Mouse (Mus musculus): ENCODE results near the gene Mtmr11. TPM values are rescaled to one million over a fixed set of nuclear protein-coding genes. Genes with fewer than 3 reads are reported as not detected.

The Mtmr11 gene
- polyA plus RNA-seq (2012; rRNA removed): 8.0 and 10.5 TPM in 2 replicates

GRCm38 (mm10) chr3:96161869-96162840 lies at the start of gene Mtmr11:
Gene Mtmr11 (plus strand): TSS chr3:96162004.
- Histone ChIP-seq H3K4me1 (ENCODE audit: control insufficient read depth, insufficient read depth, low read length) (peaks cover 11% of the 10 kb centered on the region), H3K4me3 (replicated peaks; ENCODE audit: extremely low read depth, low read depth, low read length) (peak within 1 kb of the TSS; percentile 74)
- WGBS: 11% methylated on average over 16 of the region's 16 CpGs
- DNase-seq: no peak
- TF ChIP-seq CTCF (IDR thresholded peaks at IDR 0.05; ENCODE audit: insufficient read depth, low read length): no peak
- peak; percentile 6; the same call in 1 of the 2 replicates for TF ChIP-seq POLR2A (IDR thresholded peaks at IDR 0.05; ENCODE audit: borderline replicate concordance, extremely low read depth, low read depth, low read length)

GRCm38 (mm10) chr3:96113251-96113650 lies 48.6 kb upstream of the Mtmr11 start:
- TF ChIP-seq CTCF (IDR thresholded peaks at IDR 0.05; ENCODE audit: insufficient read depth, low read length) (no peak), POLR2A (IDR thresholded peaks at IDR 0.05; ENCODE audit: borderline replicate concordance, extremely low read depth, low read depth, low read length) (no peak)
- H3K4me3 ChIP-seq (replicated peaks; ENCODE audit: extremely low read depth, low read depth, low read length): no peak overlapping the region
- H3K4me1 ChIP-seq (ENCODE audit: control insufficient read depth, insufficient read depth, low read length): peaks cover 21% of the 10 kb centered on the region
- no peak for DNase-seq
- 31% methylated on average over 3 of the region's 3 CpGs for WGBS

DNA sequence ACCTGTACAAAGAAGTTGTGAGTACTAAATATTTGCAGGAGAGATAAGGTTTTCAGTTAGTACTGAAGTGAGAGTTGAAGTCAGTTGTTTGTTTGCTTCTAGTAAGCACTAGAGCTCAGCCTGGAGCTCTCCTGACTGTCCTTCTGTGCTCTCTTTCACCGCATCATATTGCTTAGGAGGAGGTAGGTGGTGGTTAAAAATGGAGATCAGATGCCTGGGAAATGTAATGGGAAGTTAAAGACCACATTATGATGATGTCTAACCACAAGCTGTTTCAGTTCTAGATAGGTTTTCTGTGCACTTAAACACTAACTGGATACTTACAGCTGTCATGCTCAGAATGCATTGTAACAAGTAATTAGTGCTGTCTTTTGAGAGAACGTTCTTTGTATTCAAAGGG lies 43.7 kb upstream of the Mtmr11 start:
- Histone ChIP-seq H3K4me3 (replicated peaks; ENCODE audit: extremely low read depth, low read depth, low read length) (no peak overlapping the region), H3K4me1 (ENCODE audit: control insufficient read depth, insufficient read depth, low read length) (peaks cover 16% of the 10 kb centered on the region)
- DNase-seq: no peak
- no peak for TF ChIP-seq POLR2A (IDR thresholded peaks at IDR 0.05; ENCODE audit: borderline replicate concordance, extremely low read depth, low read depth, low read length)
- no peak for TF ChIP-seq CTCF (IDR thresholded peaks at IDR 0.05; ENCODE audit: insufficient read depth, low read length)
- 55% methylated on average over 2 of the region's 2 CpGs for WGBS

DNA sequence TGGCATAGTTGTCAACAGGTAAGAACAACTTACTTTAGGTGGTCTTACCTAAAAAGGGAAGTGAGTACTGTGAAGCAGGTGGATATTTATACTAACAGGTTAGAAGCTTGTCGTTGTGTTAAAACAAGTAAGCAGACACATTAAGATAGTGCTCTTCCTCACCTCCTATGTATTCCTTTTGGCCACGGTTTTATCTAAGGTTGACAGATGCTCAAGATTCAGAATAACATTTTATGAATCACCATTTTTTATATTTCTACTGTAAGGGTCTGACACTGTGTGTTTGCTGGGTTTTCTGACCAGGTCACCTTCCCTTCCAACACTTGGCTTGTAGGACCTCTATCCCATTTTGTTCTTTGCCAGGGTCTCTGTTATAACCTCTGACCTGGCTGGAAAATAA lies 43.1 kb upstream of the Mtmr11 start:
- peaks cover 11% of the 10 kb centered on the region for H3K4me1 ChIP-seq (ENCODE audit: control insufficient read depth, insufficient read depth, low read length)

DNA sequence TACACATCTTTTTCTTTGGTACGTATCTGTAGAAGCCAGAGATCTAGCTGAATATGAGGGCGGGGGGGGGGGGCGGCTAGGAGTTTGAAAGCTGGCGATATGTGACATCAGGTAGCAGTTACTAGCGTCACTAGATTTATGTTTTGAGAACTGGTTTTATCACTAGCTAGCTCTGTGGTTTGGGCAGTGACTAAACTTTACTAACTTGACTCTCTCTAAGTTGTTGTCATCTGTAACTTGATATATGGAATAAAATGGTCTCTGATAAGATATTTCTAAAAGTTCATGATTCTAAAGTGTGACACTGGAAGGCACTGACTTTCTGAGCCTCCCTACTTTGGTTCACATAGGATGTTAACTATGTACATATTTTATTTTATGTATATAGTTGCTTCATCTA lies 37.6 kb upstream of the Mtmr11 start:
- TF ChIP-seq CTCF (IDR thresholded peaks at IDR 0.05; ENCODE audit: insufficient read depth, low read length) (no peak), POLR2A (IDR thresholded peaks at IDR 0.05; ENCODE audit: borderline replicate concordance, extremely low read depth, low read depth, low read length) (no peak)
- Histone ChIP-seq H3K4me1 (ENCODE audit: control insufficient read depth, insufficient read depth, low read length) (peaks cover 8% of the 10 kb centered on the region), H3K4me3 (replicated peaks; ENCODE audit: extremely low read depth, low read depth, low read length) (no peak overlapping the region)
- 92% methylated on average over 5 of the region's 5 CpGs for WGBS
- DNase-seq: no peak

More for the DNA sequence above, 43.1 kb upstream of the Mtmr11 start:
- WGBS: 74% methylated on average over 2 of the region's 2 CpGs
- no peak for DNase-seq
- no peak for TF ChIP-seq CTCF (IDR thresholded peaks at IDR 0.05; ENCODE audit: insufficient read depth, low read length)
- TF ChIP-seq POLR2A (IDR thresholded peaks at IDR 0.05; ENCODE audit: borderline replicate concordance, extremely low read depth, low read depth, low read length): no peak
- no peak overlapping the region for H3K4me3 ChIP-seq (replicated peaks; ENCODE audit: extremely low read depth, low read depth, low read length)

GRCm38 (mm10) chr3:96128128-96128527 lies 33.7 kb upstream of the Mtmr11 start:
- H3K4me1 ChIP-seq (ENCODE audit: control insufficient read depth, insufficient read depth, low read length): peaks cover 15% of the 10 kb centered on the region
- no peak for DNase-seq
- H3K4me3 ChIP-seq (replicated peaks; ENCODE audit: extremely low read depth, low read depth, low read length): no peak overlapping the region
- no peak for TF ChIP-seq CTCF (IDR thresholded peaks at IDR 0.05; ENCODE audit: insufficient read depth, low read length)
- TF ChIP-seq POLR2A (IDR thresholded peaks at IDR 0.05; ENCODE audit: borderline replicate concordance, extremely low read depth, low read depth, low read length): no peak

- Histone ChIP-seq H3K4me3 (replicated peaks; ENCODE audit: extremely low read depth, low read depth, low read length) (no peak overlapping the region), H3K4me1 (ENCODE audit: control insufficient read depth, insufficient read depth, low read length) (peaks cover 21% of the 10 kb centered on the region)
- no peak for TF ChIP-seq CTCF (IDR thresholded peaks at IDR 0.05; ENCODE audit: insufficient read depth, low read length)
- TF ChIP-seq POLR2A (IDR thresholded peaks at IDR 0.05; ENCODE audit: borderline replicate concordance, extremely low read depth, low read depth, low read length): no peak
- no peak for DNase-seq
- WGBS: 70% methylated on average over 3 of the region's 3 CpGs
These were observed 29.3 kb upstream of the Mtmr11 start for GRCm38 (mm10) chr3:96132478-96132877.

- no peak for DNase-seq
- no peak overlapping the region for H3K4me3 ChIP-seq (replicated peaks; ENCODE audit: extremely low read depth, low read depth, low read length)
- WGBS: 30% methylated on average over 11 of the region's 11 CpGs
- no peak for TF ChIP-seq POLR2A (IDR thresholded peaks at IDR 0.05; ENCODE audit: borderline replicate concordance, extremely low read depth, low read depth, low read length)
- no peak for TF ChIP-seq CTCF (IDR thresholded peaks at IDR 0.05; ENCODE audit: insufficient read depth, low read length)
- H3K4me1 ChIP-seq (ENCODE audit: control insufficient read depth, insufficient read depth, low read length): peaks cover 17% of the 10 kb centered on the region
These were observed 28.4 kb upstream of the Mtmr11 start for GRCm38 (mm10) chr3:96133327-96133905.

DNA sequence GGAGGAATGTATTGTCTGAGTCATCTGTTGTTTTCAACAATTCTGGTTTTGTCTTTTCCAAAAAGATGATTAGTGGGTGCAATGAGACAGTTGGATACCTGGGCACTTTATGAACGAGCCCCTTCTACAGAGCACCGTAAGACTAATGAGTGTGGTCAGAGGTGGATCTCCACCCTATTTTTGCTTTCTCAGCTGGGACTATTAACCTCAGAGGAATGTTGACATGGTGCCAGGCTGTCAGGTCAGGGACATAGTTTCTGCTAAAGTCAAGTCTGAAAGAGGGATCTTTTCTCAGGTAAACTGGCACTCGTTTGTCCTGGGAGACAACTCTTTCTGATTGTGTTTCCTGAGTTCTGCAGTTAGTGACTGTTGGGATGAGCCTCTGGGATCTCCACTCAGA lies 26.8 kb upstream of the Mtmr11 start:
- Histone ChIP-seq H3K4me1 (ENCODE audit: control insufficient read depth, insufficient read depth, low read length) (peaks cover 12% of the 10 kb centered on the region), H3K4me3 (replicated peaks; ENCODE audit: extremely low read depth, low read depth, low read length) (no peak overlapping the region)
- no peak for DNase-seq
- 45% methylated on average over 3 of the region's 3 CpGs for WGBS
- TF ChIP-seq POLR2A (IDR thresholded peaks at IDR 0.05; ENCODE audit: borderline replicate concordance, extremely low read depth, low read depth, low read length): no peak
- no peak for TF ChIP-seq CTCF (IDR thresholded peaks at IDR 0.05; ENCODE audit: insufficient read depth, low read length)

Measured in lung, adult 2 months (tissue).